Mouse (Mus musculus) erythroid progenitor cell, adult 5-6 weeks (primary cell): ENCODE results near the gene Gm10318. TPM values are rescaled to one million over a fixed set of nuclear protein-coding genes. Genes with fewer than 3 reads are reported as not detected.
A peak's percentile ranks its signal among the peaks of the same experiment; 100 is the strongest.

Experiments
- ATAC-seq: replicated peaks from 2 replicates; pipeline ENCODE4 v1.8.0; 2016; ENCODE audit warnings: moderate number of reproducible peaks, mild to moderate bottlenecking, moderate TSS enrichment, inconsistent platforms; ENCODE audit not compliant: poor library complexity, low FRiP score, severe bottlenecking
- total RNA-seq, 2 experiments: library from RNA; stranded (forward) in 1 of 2; stranded (reverse) in 1 of 2; fragments of 150-400 nt in 1 of 2; fragments of 186-747, 209-891 nt in 1 of 2; gene quantifications; 2 replicates each; pipeline versions ENCODE4 v1.2.3 to v1.2.4; 2015 to 2017; ENCODE audit warnings: low replicate concordance in 2 of 2

Gm10318 gene
- total RNA-seq (2015; ENCODE audit: low replicate concordance), result not detected in 2 replicates
- total RNA-seq (2017; ENCODE audit: low replicate concordance), result not detected in 2 replicates

GRCm38 (mm10) chr10:77852559-77852958 lies at the start of gene Gm10318:
Gene Gm10318, plus strand, starts transcription at chr10:77852859.
- ATAC-seq, result no peak

DNA sequence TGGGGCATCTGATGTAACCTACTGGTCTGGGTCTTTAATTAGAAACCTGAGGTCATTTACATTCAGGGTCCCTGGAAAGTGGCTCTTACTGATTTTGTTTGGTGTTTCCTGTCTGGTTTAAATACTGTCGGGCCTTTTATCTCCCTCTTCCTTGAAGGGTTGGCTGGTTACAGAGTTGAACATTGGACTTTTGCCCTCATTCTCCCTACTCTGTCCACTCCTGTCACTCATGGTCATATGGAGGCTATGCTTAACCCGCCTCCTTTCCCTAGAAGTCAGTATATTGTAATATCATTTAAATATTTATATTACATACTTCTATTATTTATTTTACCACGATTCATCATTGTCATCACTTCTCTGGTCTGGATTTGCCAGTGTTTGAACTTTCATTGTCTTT lies 48.6 kb upstream of the Gm10318 start:
- no peak for ATAC-seq

GRCm38 (mm10) chr10:77811743-77812142 lies 40.9 kb upstream of the Gm10318 start, which contains the start of gene Gm9507:
Gene Gm9507, minus strand, starts transcription at chr10:77811843.
- no peak for ATAC-seq

DNA sequence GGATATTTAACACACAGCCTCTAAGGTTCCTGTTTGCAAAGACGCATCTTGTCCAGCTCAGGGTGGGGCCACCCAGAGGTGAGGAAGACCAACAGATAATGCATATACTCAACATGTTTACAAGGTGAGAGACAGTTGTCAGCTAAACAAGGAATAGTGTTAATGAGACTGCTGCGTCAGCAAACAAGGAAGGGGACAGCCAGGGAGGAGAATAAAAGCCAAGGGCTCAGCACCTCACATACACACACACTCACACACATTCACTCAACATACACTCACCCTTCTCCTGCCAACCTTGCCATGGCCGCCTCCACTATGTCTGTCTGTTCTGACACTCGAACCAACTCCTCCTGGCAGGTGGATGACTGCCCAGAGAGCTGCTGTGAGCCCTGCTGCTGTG lies 38.3 kb upstream of the Gm10318 start, which contains the start of gene Gm2696:
Gene Gm2696, plus strand, starts transcription at position 301 of the 400 bp plus-strand sequence.
- ATAC-seq, result no peak

DNA sequence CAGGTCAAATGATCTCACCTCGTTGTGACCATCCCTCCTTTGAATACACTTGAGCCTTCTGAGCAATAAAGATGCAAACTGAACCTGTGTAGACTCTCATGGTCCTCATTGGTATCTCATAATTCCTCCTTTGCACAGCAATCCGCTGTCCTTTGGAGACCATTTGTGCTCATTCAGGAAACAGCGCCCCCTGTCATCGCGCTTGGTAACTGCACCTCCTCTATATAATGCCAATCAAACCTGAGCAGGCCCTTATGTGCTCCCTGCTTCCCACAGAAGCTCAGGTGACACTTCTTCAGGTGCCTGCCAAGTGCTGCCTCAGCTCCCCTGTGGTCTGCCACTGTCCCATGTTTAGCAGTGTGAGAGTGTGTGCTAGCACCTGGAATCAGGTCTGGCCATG lies 37.1 kb upstream of the Gm10318 start:
- no peak for ATAC-seq

DNA sequence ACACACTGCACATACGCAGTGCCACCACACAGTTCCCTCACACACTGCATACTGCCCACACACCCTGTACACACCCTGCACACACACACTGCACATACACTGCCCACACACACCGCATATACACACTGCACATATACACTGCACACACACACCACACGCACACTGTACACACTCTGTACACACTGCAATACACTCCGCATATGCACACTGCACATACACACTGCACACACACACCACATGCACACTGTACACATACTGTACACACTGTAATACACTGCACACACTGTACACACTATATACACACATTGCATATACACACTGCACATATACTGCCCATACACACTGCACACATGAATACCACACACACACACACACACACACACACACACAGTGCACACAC lies 34.1 kb upstream of the Gm10318 start:
- ATAC-seq, result no peak

DNA sequence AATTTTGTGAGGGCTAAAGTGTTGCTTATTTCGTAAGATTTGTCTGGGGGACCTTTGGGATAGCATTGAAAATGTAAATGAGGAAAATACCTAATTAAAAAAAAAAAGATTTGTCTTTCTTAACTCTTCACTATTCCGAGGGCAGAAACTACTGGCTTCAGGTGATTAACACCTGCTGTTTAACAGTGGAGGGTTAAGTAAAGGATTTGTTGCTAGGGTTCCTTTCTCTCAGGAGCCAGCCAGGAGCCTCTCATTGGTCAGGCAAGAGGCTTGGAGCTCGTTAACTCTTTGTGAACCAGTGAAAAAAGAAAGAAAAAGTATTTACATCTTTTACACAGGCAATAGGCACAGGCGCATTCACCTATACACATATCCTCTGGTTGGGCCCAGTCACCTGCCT lies 33.5 kb upstream of the Gm10318 start:
- ATAC-seq, result no peak

GRCm38 (mm10) chr10:77826951-77827350 lies 25.7 kb upstream of the Gm10318 start, which contains the start of gene Krtap10-4:
Gene Krtap10-4, minus strand, starts transcription at chr10:77827095.
- ATAC-seq, result no peak

- no peak for ATAC-seq
These were observed 17.0 kb upstream of the Gm10318 start, which contains the start of gene Krtap10-10 for GRCm38 (mm10) chr10:77835647-77836046. Gene Krtap10-10, plus strand, starts transcription at chr10:77835947.

GRCm38 (mm10) chr10:77839006-77839405 lies 13.7 kb upstream of the Gm10318 start:
- ATAC-seq, result no peak

GRCm38 (mm10) chr10:77846503-77846902 lies 6.2 kb upstream of the Gm10318 start, which contains the start of gene Gm36176:
Gene Gm36176, plus strand, starts transcription at chr10:77846803.
- ATAC-seq, result no peak

DNA sequence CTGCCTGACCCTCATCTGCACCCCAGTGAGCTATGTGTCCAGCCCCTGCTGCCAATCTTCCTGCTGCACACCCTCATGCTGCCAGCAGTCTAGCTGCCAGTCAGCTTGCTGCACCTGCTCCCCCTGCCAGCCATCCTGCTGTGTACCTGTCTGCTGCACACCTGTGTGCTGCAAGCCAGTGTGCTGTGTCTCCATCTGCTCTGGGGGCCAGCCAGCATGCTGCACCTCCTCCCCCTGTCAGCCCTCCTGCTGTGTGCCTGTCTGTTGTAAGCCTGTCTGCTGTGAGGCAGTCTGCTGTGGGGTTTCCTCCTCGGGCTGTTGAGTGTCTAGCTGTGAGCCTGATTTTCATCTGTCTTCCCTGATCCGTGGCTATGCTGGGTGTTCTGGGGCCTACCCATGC lies 5.7 kb upstream of the Gm10318 start:
- no peak for ATAC-seq

GRCm38 (mm10) chr10:77847538-77847937 lies 5.1 kb upstream of the Gm10318 start:
- ATAC-seq, result 0 out of 2 replicates have a peak, but pooled peaks have one; percentile 19

DNA sequence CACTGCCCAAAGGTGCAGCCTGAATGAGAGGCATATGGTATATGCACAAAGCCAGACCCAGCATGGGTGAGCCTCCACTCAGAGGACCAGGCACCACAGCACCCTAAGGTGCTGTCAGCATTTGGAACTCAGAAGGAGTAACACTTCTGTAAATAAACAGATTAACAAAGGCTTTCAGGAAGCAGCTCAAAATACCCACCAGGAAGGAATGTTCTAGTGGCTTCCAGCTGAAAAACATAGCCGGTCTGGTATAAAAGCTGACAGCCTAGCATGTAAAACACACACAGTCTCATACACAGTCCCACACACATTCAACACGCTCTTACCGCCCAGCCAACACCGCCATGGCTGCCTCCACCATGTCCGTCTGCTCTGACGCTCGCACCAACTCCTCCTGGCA lies 9.0 kb downstream of the Gm10318 start, which contains the start of gene Gm3285:
Gene Gm3285, plus strand, starts transcription at position 301 of the 400 bp plus-strand sequence.
- ATAC-seq, result no peak

DNA sequence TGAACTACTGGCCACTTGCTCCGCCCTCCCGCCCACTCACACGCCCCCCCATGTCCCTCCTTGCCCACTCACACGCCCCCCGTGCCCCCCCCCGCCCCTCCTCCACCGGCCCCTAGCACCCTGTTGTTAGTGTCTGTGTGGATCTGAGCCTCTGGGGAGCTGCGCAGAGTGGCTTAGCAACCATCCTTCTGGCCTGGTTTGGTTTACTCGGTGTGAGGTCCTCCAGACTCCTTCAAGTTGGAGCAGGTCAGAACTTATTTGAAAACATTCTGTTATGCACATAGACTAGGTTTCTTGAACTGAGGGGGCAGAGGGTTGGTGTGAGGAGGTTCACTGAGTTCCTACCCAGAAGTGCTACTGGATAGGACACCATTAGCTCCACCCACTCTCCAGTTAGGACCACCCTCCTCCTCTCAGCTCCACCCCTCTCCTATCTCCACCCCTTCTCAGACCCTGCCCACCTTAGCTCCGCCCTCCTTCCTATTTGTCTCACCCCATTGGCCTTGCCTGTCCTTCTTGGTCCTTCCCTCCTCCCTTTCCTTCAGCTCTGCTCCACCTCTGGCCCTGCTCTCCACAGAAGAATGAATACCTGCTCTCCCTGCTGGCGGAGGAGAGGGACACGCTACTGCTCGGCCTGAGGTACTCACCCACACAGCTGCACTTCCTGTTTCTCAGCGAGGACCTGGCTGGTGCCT lies 11.6 kb downstream of the Gm10318 start:
- ATAC-seq, result 0 out of 2 replicates have a peak, but pooled peaks have one; percentile 33

DNA sequence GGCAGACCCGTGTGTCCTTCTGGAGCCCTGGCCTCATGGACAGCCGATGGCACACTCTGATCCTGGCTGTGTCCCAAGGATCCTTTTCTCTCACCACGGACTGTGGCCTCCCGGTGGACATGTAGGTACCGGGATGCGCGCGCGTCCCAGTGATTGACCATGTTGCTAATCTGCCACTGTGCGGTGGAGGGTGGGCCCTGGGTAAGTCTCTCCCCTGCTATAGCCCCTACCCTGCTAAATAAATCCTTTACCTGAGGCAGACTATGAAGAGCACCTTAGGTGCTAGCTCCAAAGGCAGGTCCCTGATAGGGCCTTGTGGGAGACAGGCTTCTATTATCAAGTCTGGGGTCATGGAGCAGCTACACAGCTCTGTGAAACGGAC lies 12.1 kb downstream of the Gm10318 start:
- no peak for ATAC-seq

- ATAC-seq, result no peak
These were observed 14.9 kb downstream of the Gm10318 start for GRCm38 (mm10) chr10:77867546-77867945.

GRCm38 (mm10) chr10:77869651-77870050 lies 17.0 kb downstream of the Gm10318 start:
- ATAC-seq, result no peak

- ATAC-seq, result no peak
These were observed 26.3 kb downstream of the Gm10318 start for GRCm38 (mm10) chr10:77878985-77879384.

GRCm38 (mm10) chr10:77880305-77880704 lies 27.6 kb downstream of the Gm10318 start:
- ATAC-seq, result no peak

DNA sequence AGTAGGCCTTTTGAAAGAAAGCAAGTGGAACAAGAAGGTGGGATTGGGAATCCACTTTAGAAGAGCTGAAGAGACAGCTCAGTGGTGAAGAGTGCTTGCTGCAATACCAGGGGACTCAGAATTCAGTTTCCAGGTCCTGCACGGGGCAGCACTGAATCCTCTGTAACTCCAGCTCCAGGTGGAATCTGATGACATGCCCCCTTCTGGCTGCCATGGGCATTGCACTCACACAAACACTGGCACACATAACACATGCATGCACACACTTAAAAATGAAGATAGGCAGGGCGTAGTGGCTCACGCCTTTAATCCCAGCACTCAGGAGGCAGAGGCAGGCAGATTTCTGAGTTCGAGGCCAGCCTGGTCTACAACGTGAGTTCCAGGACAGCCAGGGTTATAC lies 29.9 kb downstream of the Gm10318 start:
- no peak for ATAC-seq
